In the genomic region with DNA sequence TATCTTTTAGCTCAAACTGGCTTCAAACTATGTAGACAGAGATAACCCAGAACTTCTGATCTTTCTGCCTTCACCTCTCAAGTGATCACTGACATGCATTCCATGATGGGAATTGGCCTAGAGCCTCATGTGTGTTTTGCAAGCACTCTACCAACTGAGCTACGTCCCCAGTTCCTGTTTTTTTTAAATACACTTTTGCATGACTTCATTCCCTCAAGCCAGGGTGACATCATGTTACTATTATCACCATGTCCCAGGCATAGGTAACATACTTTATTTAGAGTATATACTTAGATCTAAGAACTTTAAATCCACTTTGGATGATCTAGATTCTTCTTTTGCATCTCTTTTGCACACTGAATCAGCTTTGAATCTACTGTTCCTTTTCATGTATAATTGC, we compare ENCODE assay signal across 28 mouse cellular contexts. TPM values are rescaled to one million over a fixed set of nuclear protein-coding genes. Genes with fewer than 3 reads are reported as not detected.
"Had no signal": no experiment of that assay in that cellular context is flagged by ENCODE, and none has a peak within 500 bp of the region (broad histone marks: within the 10 kb centered on the region; RNA-seq: fewer than 3 reads in every experiment).

No protein-coding gene starts in this region.

- H3K9ac ChIP-seq: heart, embryonic 12.5 days; hindbrain, embryonic 12.5 days; hindbrain, embryonic 14.5 days; intestine, embryonic 15.5 days; limb, embryonic 12.5 days; liver, embryonic 13.5 days; liver, embryonic 15.5 days had no signal

- H3K9me3 ChIP-seq: heart, embryonic 10.5 days; heart, embryonic 12.5 days; hindbrain, embryonic 10.5 days; hindbrain, embryonic 12.5 days; intestine, embryonic 15.5 days; limb, embryonic 12.5 days; liver, embryonic 13.5 days; liver, embryonic 15.5 days had no signal

- H3K4me1 ChIP-seq: heart, embryonic 10.5 days; heart, embryonic 12.5 days; hindbrain, embryonic 10.5 days; hindbrain, embryonic 12.5 days; intestine, embryonic 15.5 days; liver, embryonic 13.5 days; liver, embryonic 15.5 days had no signal

- H3K4me3 ChIP-seq: gastrocnemius, adult 2 months; heart, embryonic 10.5 days; heart, embryonic 12.5 days; hindbrain, embryonic 10.5 days; hindbrain, embryonic 12.5 days; intestine, embryonic 15.5 days; limb, embryonic 12.5 days; liver, embryonic 13.5 days; liver, embryonic 15.5 days had no signal

- H3K27ac ChIP-seq: gastrocnemius, adult 2 months; heart, embryonic 10.5 days; hindbrain, embryonic 10.5 days; hindbrain, embryonic 12.5 days; hindbrain, embryonic 14.5 days; intestine, embryonic 15.5 days; limb, embryonic 12.5 days; liver, embryonic 13.5 days; liver, embryonic 15.5 days had no signal

- H3K36me3 ChIP-seq: heart, embryonic 10.5 days; heart, embryonic 12.5 days; hindbrain, embryonic 10.5 days; hindbrain, embryonic 12.5 days; intestine, embryonic 15.5 days; limb, embryonic 12.5 days; liver, embryonic 13.5 days; liver, embryonic 15.5 days had no signal

- H3K27me3 ChIP-seq: heart, embryonic 12.5 days; hindbrain, embryonic 12.5 days; intestine, embryonic 15.5 days; liver, embryonic 13.5 days had no signal

- ATAC-seq: hindbrain, embryonic 16.5 days; inflammation-experienced regulatory T-cells, adult 6 months; intestine, embryonic 15.5 days; intestine, postnatal 0 days had no signal

- H3K4me2 ChIP-seq: heart, embryonic 12.5 days; hindbrain, embryonic 12.5 days; hindbrain, embryonic 14.5 days; intestine, embryonic 15.5 days; limb, embryonic 12.5 days; liver, embryonic 11.5 days; liver, embryonic 13.5 days; liver, embryonic 15.5 days had no signal

- DNase-seq: gastrocnemius, adult 2 months; gastrocnemius, postnatal 10 days; gastrocnemius, postnatal 25 days; heart, adult 18-20 months; heart, postnatal 10 days; heart, postnatal 4 days; kidney, adult 18-20 months; kidney, adult 8-10 months; kidney, postnatal 10 days; kidney, postnatal 25 days; layer of hippocampus, adult 9-11 months; layer of hippocampus, postnatal 36 days; left cerebral cortex, postnatal 4 days; liver; liver, embryonic 13.5 days had no signal

RNA-seq across cellular contexts. Expression of a gene that starts 13.7 kb away (rescaled TPM):
- total RNA-seq: gastrocnemius, adult 2 months; gastrocnemius, postnatal 25 days; granulocyte monocyte progenitor cell, adult 5-6 weeks; heart, adult 18-20 months had no signal
- polyA plus RNA-seq: hindbrain, embryonic 14.5 days; inflammation-experienced regulatory T-cells, adult 6 months; liver, embryonic 11.5 days; liver, embryonic 13.5 days; liver, embryonic 15.5 days had no signal
